Mouse (Mus musculus) kidney, postnatal 36 days (tissue): ENCODE data around the gene Aatf.

Experiments
- DNase-seq, 2 experiments: peaks; one replicate each; pipeline ENCODE4 v3.0.0; 2021 to 2022; ENCODE audit warnings: mixed read lengths in 2 of 2

The Aatf gene

DNA sequence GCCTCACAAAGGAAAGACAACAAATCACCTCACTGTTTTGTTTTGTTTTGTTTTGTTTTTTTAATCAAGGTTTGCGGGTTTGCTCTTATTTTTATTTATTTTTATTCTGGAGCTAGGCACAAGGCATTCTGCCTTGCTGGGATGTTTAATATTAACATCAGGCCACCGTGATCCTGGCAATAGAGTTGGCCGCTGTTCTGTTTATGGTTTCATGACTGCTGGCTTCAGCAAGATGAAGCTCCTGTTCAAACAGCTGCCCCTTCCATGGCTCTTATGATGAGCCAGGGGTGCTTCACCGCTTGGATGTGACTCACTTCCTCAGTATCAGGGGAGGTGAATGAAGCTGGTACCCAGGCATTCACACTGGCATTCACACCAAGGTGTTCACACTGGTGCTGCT lies 83.0 kb downstream of the Aatf start:
- peak; percentile 21 to 29 for DNase-seq

DNA sequence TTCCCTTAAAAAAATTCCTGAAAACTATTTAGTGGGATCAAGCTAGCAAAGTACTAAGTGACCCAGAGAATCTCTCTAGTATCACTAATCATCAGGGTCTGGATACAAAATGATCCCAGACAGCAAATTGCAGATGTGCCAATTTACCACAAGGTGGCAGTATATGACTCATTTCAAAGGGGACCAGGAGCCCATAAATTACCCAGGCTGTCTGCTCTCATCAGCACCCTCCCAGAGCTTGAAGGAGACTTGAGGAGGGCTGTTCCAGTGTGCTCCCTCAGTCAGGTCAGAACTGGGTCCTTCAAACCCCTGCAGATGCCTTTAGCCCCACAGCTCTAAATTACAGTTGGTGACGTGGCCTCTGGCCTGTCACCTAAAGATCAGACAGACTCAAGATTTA lies 83.7 kb downstream of the Aatf start:
- peak; percentile 53 to 73 for DNase-seq

DNA sequence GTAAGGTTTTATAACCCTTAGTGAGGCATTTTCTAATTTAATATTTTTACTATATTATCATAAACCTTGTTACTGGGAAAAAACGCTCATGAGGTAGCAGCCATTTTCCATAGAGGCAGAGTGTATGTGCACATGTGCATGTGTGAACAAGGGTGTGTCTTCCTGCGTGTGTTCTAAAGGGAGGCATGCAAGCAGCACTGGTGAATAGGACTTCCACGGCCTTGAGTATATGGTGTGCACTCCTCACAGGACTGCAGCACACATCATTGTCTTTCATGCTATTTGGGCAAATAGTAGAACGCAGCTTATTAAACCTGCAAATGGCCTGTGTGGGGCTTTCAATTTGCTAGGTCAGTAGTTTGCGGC lies 86.7 kb downstream of the Aatf start:
- no peak for DNase-seq

- DNase-seq = peak; percentile 38 to 43
Observed at GRCm38 (mm10) chr11:84425736-84426632, 87.3 kb downstream of the Aatf start.

DNA sequence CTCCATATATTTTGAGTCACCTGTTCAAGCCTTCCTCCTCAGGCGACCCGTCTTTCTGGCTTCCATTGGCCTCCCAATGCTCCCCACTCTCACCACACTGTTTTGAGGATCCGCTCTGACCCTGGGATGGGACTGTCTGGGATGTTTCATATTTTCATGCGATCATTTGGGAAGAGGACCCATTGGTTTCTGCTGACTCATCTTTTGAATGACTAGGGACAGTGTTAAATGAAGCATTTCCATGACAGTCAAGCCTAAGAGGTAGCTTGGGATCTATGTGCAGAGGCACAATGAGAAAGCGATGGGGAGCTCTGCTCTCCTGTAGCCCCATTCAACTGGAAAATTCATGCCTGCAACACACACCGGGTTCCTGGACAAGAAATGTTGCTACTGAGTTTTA lies 92.5 kb downstream of the Aatf start:
- DNase-seq = no peak

DNA sequence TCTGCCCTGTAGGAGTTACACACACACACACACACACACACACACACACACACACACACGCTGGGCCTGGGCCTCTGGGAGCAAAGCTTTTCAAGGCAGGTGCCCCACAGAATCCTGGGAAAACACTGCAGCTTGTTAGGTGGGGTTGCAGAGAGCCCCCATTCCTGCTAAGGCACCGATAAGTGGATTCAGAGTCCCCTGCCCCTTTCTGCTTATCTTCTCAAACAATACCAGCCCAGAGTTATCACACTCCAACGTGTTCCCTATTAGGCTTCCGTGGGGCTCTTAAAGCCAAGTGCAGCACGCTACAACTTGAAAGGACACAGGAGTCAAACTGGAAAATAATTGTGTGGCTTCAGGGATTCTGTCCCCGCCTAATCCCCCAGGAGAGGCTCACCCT lies 100.2 kb downstream of the Aatf start:
- no peak for DNase-seq

GRCm38 (mm10) chr11:84412201-84412934 lies 101.0 kb downstream of the Aatf start:
- no peak for DNase-seq

- no peak for DNase-seq
Observed at GRCm38 (mm10) chr11:84411642-84412018, 101.7 kb downstream of the Aatf start.

- no peak for DNase-seq
Observed at GRCm38 (mm10) chr11:84410879-84411641, 102.3 kb downstream of the Aatf start.

DNA sequence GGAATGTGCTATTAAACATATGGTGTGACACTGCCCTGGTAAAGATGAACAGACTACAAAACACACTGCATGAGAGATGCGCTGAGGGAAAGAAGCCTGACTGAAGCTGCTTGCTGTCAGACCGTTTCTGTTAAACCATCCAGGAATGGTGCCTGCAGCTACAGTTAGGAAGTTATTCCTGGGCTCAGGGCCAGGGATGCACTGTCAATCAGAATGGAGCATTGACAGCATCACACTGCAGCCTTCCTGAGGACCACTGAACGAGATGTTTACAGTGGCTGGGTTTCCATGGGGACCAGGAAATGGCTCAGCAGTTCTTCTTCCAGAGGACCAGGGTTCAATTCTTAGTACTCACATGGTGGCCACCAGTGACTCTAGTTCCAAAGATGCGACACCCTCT lies 102.9 kb downstream of the Aatf start:
- DNase-seq = no peak

- no peak for DNase-seq
Observed at GRCm38 (mm10) chr11:84406733-84407132, 106.6 kb downstream of the Aatf start.

DNA sequence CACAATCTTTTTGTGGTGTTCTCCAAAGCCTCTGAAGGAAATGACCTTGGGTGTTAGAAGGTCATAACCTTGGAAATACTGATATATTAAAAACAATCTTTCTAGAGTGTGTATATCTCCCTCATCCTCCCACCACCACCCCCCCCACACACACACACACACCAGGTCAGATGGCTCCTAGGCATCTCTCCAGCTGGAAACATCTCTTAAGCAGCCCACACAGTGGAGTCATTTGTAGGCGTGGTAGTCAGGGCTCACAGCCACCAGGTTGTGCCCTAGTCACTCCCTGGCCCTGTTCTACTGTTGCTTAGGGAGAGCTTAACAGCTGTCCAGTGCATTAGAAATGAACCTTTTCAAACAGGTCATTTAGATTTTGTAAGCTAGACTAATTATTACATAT lies 118.3 kb downstream of the Aatf start:
- peak; percentile 8 to 19 for DNase-seq

GRCm38 (mm10) chr11:84393571-84393970 lies 119.8 kb downstream of the Aatf start:
- DNase-seq = no peak

GRCm38 (mm10) chr11:84392066-84392465 lies 121.3 kb downstream of the Aatf start:
- peak in 1 of 2 experiments; percentile 38 for DNase-seq

DNA sequence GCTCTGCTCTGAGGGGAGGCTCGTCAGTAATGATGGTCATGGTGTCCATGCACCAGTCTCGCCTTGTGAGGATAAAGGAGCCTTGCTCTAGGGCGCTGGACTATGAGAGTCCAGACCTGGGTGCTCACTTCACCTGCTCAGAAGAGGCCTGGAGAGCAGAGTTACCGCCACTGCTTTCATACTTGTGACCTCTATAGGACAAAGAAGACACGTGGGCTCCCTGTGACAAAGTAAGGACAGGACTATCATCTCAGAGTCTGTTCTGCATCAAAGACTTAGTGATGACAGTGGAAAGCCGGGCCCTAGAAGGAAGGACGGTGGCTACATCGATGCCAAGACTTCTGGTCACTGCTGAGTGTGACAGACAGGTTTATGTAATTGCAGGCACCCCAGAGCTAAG lies 122.2 kb downstream of the Aatf start:
- DNase-seq = no peak

DNA sequence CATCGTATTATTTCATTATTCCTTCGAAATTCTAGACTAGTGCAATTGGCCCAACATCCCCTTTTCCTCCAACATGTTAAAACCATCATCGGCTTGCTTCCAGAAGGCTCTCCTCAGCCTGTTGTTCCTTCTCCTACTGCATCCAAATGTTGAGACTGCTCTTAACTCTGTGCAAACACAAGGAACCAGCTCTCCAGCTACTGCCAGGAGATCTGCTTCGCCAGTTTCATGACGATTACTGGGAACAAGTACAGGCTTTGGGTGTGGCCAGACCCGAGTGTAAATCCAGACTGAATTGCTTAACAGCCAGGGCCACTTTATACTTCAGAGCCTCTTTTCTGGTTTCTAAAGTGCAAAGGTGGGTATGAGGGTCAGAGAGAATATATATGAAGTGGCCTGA lies 124.0 kb downstream of the Aatf start:
- DNase-seq = no peak

DNA sequence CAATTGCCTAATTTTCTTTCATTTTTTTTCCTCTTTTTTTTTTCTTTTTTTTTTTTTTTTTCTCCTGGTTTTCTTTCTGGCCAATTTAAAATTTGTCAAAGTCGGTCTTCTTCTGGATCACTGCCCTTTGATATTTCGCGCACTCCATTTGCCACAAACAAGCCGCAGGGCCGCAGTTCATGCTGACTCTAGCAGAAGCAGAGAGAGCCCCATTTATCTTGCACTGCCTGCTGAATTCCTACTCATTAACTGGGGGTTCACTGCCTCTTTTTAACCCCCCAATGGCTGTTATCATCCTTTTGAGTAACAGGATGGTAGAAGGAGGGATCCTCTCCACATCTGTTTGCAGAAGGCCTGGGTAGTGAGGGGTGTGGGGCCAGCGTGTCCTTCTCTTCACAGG lies 129.4 kb downstream of the Aatf start:
- peak in 1 of 2 experiments; percentile 8 for DNase-seq

DNA sequence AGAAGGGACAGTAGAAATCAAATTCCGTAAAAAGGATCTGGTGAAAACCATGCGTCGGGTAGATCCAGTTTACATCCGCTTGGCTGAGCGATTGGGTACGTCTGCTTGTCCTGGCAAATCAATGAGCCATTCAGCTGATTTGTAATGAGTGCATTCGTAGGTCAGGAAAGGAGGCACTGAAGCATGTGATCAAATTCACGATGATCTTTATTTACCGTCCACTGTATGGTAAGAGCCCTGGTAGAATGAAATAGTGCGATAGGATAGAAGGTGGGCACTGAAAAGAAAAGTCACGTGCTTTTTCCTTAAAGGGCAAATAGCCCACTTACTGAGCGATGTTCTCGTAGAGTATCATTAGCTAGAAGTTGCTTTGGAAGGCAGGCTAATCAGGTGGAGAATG lies 130.9 kb downstream of the Aatf start:
- no peak for DNase-seq

DNA sequence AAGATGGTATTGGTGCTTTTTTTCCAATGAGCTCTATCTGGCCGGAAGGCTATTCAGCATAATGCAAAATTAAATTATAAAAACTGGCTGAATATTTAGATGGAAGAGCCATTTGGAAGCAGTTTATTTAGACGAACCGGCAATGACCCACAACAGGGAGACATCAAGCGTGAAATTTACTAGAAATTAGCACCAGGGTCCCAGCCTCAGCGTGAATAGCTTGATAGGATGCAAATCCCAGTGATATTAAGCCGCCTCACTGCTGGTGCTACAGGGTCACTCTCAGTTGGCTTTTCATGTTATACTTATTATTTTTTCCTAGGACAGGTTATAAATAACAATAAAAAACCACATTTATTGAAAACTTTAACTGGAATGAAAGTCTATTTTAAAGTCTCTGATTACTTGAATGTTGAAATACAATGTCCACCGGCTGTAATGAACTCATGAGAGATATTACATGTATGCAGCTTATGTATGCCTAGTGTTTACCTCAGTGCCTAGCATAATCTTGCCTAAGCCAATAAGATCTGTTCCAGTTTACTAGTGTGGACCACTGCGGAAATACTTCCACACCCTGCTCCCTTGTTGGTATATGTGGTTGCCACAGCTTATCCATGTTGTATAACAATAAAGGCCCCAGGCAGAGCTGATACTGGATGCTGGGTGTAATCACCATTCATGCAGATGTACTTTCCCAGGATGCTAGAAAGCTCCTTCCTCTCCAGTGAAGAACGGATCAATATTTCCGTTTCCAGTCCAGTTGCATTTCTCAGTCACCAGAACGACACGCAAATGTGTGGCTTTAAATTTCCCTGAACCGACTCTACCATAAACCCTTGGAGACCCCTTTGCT lies 136.6 kb downstream of the Aatf start:
- DNase-seq = no peak

DNA sequence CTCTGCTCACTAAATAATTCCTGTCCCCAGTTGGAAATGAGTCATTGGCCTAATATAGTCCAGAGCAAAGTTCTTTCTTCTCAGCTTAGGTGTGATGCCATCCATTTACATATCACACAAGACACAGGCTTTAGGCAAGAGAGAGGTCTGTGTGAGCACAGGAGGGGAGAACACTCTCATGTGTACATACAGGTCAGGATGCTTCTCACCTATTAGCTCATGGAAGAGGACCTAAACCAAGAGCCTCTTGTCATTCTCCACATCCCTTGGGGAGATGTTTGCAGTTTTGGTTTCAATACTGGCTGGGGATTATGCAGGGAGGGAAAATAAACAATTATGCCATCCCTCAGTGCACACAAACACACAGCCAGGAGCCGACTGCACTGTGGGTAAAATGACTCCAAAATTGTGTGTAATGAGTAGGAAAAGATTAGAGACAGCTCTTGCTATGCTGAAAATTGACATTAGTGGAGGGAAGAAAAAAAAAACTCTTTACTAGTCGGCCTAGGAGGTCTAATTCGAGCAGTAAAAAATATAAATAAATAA lies 137.3 kb downstream of the Aatf start:
- DNase-seq = no peak

GRCm38 (mm10) chr11:84373122-84373521 lies 140.2 kb downstream of the Aatf start:
- no peak for DNase-seq
